Mouse (Mus musculus) brain, embryonic 18.5 days (tissue): ENCODE measurements around the gene Pltp.
"Not testable (repeated sequence)": the region's sequence is repeated elsewhere in the genome, so short reads cannot be mapped to it uniquely, and the experiment has no call there.

Experiments
- DNase-seq: peaks from one replicate; pipeline ENCODE4 v3.0.0-alpha.2; 2012; ENCODE audit warnings: low read depth, low spot score

Pltp gene

DNA sequence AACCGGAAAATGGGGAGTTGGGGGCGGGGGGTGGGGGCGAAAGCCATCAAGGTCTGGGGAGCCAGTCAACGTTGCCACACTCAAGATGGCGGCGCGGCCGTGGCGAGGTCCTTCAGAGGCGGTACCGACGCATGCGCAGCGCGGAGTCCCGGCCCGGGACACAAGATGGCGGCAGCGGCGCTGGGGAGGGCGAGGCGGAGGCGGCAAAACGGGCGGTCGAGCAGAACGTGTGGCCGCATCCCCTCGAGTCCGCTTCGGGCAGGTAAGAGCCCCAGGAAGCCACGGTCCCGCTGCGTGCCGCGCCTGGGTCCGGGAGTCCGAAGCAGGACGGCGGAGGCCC, 21.7 kb upstream of the Pltp start, which contains the start of gene Pcif1:
TSS of gene Pcif1 (plus strand) at position 77 of the 340 bp plus-strand sequence.
- DNase-seq = peak; percentile 76

GRCm38 (mm10) chr2:164878509-164879227, 21.2 kb upstream of the Pltp start:
- no peak for DNase-seq

DNA sequence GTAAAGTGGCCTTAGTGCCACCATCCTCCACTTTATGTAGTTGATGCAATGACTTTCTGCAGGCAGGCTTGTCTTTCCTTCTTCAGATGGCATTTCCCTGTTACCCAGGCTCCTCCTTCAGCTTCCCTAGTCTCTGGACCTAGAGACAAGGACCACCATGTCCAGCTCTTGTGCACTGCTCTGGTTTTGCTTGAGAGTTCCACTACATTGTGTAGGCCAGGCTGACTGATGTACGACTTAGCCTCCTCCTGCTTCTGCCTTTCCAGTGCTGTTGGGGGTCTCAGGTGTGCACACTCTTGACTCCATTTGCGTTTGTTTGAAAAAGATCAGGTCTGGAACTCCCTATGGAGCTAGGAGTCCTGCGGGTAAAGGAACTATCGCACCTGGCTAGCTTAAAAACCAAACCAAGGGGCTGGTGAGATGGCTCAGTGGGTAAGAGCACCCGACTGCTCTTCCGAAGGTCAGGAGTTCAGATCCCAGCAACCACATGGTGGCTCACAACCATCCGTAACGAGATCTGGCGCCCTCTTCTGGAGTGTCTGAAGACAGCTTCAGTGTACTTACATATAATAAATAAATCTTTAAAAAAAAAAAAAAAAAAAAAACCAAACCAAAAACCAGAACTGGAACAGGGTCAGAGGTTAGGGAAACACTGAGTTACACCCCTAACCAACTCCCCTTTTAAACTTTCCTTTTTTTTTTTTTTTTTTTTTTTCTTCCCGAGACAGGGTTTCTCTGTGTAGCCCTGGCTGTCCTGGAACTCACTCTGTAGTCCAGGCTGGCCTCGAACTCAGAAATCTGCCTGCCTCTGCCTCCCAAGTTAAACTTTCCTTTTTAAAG, 20.1 kb upstream of the Pltp start:
- not testable (repeated sequence) for DNase-seq

DNA sequence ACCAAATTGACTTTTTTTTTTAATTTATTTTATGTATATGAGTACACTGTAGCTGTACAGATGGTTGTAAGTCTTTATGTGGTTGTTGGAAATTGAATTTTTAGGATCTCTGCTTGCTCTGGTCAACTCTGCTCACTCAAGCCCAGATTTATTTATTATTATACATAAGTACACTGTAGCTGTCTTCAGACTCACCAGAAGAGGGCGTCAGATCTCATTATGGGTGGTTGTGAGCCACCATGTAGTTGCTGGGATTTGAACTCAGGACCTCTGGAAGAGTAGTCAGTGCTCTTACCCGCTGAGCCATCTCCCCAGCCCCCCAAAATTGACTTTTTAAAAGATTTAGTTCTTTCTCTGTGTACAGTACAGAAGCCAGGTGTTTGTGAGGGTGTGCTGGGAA, 18.1 kb upstream of the Pltp start:
- DNase-seq = not testable (repeated sequence)

- DNase-seq = no peak
Observed at GRCm38 (mm10) chr2:164874239-164874769, 16.8 kb upstream of the Pltp start.

GRCm38 (mm10) chr2:164873621-164874020, 16.1 kb upstream of the Pltp start:
- DNase-seq = no peak

- DNase-seq = no peak
Observed at GRCm38 (mm10) chr2:164871602-164872303, 14.2 kb upstream of the Pltp start.

DNA sequence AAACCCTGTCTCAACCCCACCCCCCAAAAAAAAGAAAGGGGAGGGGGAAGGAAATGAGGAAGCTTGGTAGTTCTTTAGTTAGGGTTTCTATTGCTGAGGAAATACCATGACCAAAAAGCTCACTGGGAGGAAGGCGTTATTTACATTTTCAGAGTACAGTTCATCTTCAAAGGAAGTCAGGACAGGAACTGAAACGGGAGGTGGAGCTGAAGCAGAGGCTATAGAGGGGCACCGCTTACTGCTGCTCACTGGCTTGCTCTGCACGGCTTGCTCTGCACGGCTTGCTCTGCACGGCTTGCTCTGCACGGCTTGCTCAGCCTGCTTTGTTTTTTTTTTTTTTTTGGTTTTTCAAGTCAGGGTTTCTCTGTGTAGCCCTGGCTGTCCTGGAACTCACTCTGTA, 11.0 kb upstream of the Pltp start:
- no peak for DNase-seq

DNA sequence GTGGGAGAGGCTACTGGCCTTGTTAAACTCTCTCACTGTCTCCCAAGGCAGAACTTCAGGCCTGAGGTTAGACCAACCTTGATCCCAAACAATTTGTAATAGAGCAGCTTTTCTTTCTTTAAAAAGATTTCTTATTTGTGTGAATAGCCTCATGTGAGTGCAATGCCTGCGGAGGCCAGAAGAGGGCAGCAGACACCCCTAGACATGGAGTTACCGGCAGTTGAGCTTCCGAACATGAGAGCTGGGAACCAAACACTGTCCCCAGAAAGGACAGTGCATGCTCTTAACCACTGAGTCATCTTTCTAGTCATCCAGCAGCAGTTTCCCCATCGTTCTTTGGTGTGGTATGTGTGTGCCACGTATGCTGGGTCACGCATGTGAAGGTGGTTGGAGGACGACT, 10.1 kb upstream of the Pltp start:
- no peak for DNase-seq

GRCm38 (mm10) chr2:164866741-164867551, 9.4 kb upstream of the Pltp start:
- no peak for DNase-seq

GRCm38 (mm10) chr2:164864593-164864992, 7.1 kb upstream of the Pltp start:
- DNase-seq = no peak

GRCm38 (mm10) chr2:164863411-164863810, 5.9 kb upstream of the Pltp start:
- DNase-seq = not testable (repeated sequence)

DNA sequence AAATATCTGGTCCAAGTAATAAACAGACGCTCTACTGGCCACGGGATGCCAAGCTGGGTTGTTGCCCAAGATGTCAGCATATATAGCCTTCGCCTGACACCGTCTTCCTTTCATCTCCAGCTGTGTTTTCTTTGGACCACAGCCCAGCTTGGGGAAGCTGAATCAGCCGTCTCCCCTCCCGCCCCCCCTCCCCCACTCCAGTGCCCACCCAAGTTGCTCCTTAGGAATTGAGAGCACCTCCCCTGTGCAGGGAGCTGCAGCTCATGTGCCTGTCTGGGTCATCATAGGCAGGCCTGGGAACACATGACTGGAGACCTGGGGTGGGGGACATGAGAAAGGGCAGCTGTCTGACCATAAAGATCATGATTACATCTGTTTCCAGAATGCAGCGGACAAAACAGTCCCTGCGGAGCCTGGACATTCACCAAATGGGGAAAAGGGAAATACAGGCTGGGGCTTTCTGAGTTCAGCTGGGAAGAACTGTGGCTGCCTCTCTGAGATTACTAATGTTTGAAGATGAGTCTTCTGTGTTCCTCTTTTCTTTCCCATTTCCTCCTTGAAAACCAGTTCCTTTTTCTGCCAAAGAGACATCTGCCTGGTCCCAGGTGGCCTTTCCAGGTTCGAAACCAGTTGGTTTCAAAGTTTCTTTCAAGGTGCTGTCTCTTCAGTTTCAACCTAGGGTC, 4.8 kb upstream of the Pltp start:
- DNase-seq = no peak

DNA sequence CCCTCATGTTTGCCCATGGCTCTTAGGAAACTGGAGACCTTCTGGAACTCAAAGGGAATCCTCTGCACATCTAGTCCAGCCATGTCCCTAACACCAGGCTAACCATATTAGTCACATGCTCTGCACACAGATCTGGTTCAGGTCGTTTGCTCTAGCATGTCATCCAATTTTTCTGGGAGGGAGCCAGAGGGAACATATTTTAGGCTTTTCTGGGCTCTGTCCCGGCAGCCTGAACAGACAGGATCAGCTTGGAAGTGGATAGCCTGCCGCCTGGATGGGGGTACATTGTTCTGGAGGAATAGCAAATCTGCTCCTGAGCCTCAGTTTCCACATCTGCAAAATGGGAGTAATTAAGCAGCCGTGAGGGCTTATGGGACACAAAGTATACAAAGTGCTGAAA, 3.6 kb upstream of the Pltp start:
- no peak for DNase-seq

GRCm38 (mm10) chr2:164859640-164860432, 2.3 kb upstream of the Pltp start:
- DNase-seq = no peak

- no peak for DNase-seq
Observed at GRCm38 (mm10) chr2:164859155-164859554, 1.6 kb upstream of the Pltp start.

DNA sequence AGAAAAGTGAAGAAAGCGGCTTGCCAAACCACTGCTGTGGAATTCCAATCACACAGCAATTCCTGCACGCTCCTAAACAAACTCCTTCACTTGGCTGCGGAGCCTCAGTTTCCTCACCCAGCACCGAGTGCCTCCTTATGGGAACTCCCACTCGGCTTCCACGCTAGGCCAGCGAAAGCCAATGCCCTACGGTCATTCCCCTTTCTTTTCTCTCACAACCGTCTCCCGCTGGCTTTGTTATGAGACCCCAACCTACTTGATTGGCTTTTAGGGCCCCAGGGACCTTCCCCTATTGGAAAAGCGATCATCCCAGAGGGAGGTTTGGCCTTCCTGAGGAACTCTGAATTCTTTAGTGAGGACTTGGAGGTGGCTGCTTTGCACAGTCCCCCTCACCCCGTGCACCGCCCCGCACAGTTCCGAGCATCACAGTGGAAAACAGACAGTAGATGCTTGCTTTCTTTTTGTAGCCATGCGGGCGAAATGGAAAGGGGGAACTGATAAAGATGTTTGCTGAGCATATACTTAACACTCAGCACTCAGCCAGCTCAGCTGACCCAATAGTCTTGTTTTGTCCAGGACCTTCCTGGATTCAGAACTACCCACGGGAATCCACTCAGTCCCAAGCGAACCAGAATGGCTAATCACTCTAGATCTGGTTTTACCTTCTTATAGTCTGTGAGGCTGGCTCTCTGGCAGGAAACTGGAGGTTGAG, 487 bp upstream of the Pltp start:
- no peak for DNase-seq

DNA sequence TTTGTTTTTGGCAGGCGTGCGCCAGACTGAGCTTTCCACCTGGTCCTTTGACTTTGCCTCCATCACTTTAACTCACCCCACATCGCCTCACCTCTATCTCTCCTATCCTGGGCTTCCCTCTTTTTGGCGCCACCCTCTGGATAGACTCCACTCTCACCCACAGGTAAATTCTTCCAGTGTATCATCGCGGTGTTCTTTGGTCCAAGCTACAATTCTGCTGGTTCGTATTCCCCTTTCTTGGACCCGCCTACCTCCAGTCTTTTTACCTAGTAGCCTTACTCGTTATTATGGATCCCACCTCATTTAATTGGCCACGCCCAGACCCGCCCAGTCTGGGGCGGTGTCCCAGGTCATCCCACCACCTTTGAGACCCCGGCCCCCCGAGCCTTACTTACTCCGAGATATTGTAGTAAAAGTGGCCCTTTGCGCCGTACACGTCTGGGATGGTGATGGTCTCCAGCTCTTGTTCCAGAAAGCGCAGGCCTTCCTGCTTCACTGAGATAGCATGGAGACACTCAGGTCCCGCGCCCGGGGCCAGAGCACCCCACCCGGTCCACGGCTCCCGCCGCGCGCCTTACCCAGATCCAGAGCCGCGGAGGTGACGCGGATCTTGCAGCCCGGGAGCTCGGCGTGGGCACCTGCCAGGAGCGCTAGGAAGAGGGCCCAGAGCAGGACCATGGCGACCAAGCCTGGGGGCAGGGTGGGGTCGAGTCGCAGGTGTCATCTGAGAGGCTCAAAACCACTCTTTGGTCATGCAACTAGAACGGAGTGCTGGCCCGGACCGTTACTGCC, 1.0 kb downstream of the Pltp start:
- no peak for DNase-seq
